ENCODE assay signal across 8 mouse cellular contexts in genomic region chr8:47713761-47714745, GRCm38 (mm10). TPM values are rescaled to one million over a fixed set of nuclear protein-coding genes. Genes with fewer than 3 reads are reported as not detected.
DNase-seq lines count a peak whose midpoint lies in the region; ATAC-seq lines count a peak whose summit lies in the region.

Gene Cdkn2aip, minus strand, starts transcription at chr8:47713932.

- H3K9me3 ChIP-seq in lung, embryonic 16.5 days (ENCODE audit: control insufficient read depth, low read length) = no peaks in the 10 kb centered on the region

- peak within 1 kb of the TSS; percentile 98 for H3K27ac ChIP-seq in lung, embryonic 16.5 days (ENCODE audit: low read length)

- under 1% methylated on average over 82 of the region's 114 CpGs for WGBS in lung, embryonic 16.5 days

- peak; percentile 64 to 74 for ATAC-seq in hematopoietic stem cell, adult 5-6 weeks (replicated peaks in 1 of 2; ENCODE audit: insufficient read depth in 1 of 2, low FRiP score in 2 of 2, low TSS enrichment in 1 of 2, low read depth in 1 of 2, poor library complexity in 2 of 2, severe bottlenecking in 2 of 2)
- ATAC-seq in lung, embryonic 16.5 days (ENCODE audit: low read depth) = peak; percentile 97

- peaks cover 14% of the 10 kb centered on the region for H3K36me3 ChIP-seq in lung, embryonic 16.5 days (ENCODE audit: control insufficient read depth, insufficient read depth, low read length)

- H3K27me3 ChIP-seq in lung, embryonic 16.5 days (ENCODE audit: control insufficient read depth, insufficient read depth, low read depth, low read length) = no peaks in the 10 kb centered on the region

- H3K4me3 ChIP-seq in lung, embryonic 16.5 days (ENCODE audit: low read length) = peak within 1 kb of the TSS; percentile 97

- H3K4me2 ChIP-seq in lung, embryonic 16.5 days (ENCODE audit: low read depth, low read length) = peak within 1 kb of the TSS; percentile 76

- DNase-seq in MEL-GATA-1-ER (ENCODE audit: extremely low read depth, low read depth) = peak; percentile 91
- DNase-seq in cerebellum, adult 8-10 months = peak; percentile 92
- DNase-seq in forelimb bud, embryonic 11.5 days (ENCODE audit: low read depth, low spot score) = peak; percentile 96
- DNase-seq in layer of hippocampus, adult 9-10 months (ENCODE audit: low spot score) = peak; percentile 70
- DNase-seq in ovary, postnatal 10 days (ENCODE audit: low spot score) = peak; percentile 88
- DNase-seq in thymus, postnatal 10 days (ENCODE audit: low spot score in 2 of 2) = peak; percentile 93 to 96

- H3K9ac ChIP-seq in lung, embryonic 16.5 days (ENCODE audit: low read length) = peak within 1 kb of the TSS; percentile 83

- H3K4me1 ChIP-seq in lung, embryonic 16.5 days (replicated peaks; ENCODE audit: control insufficient read depth, insufficient read depth, low read length) = peaks cover 9% of the 10 kb centered on the region

RNA-seq across cellular contexts. Expression of gene Cdkn2aip, which starts in this region (rescaled TPM):
- total RNA-seq in hematopoietic stem cell, adult 5-6 weeks (2017) = 37.6 and 41.6 TPM in 2 replicates
- polyA plus RNA-seq in lung, embryonic 16.5 days (2015; fragmentation: Nextera tagmentation; extraction: Ambion mirVana) = 23.4 and 26.1 TPM in 2 replicates

Comparison
In these comparisons a context has a peak if more than half of its experiments do, and no peak if none do; other contexts are left out.
1. Peak in every context shown above with its lines: DNase-seq, ATAC-seq, H3K4me3 ChIP-seq and H3K27ac ChIP-seq.